Mouse (Mus musculus) neural tube, embryonic 10.5 days (tissue): Measurements from ENCODE around the gene Cryba1.
A peak's percentile ranks its signal among the peaks of the same experiment; 100 is the strongest.
"Not testable (repeated sequence)": the region's sequence is repeated elsewhere in the genome, so short reads cannot be mapped to it uniquely, and the experiment has no call there.

Experiments
- DNase-seq: peaks from one replicate; pipeline ENCODE4 v3.0.0-alpha.2; 2017; ENCODE audit warnings: low spot score; ENCODE audit errors: extremely low spot score

Cryba1 gene

DNA sequence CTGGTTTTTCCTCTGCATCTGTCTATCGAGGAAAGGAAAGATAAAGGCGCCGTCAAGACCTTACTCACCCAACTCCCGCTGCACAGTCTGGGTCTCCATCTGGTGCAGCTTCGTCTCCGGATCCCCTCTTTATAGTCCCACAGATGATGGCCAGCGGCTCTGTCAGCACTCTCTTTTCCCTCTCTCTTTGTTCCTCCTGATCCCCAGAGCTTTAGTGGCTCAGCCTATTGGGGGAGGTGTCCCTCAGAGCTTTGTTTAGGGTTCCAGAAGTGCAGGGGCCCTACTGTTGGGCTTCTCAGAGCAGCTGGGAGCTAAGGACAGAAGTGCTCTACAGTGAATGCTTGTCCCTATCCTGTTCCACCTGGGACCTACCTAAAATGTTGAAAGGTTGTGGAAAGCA, at the start of gene Cryba1:
Cryba1 (minus strand) TSS at position 101 of the 400 bp plus-strand sequence.
- DNase-seq = no peak

DNA sequence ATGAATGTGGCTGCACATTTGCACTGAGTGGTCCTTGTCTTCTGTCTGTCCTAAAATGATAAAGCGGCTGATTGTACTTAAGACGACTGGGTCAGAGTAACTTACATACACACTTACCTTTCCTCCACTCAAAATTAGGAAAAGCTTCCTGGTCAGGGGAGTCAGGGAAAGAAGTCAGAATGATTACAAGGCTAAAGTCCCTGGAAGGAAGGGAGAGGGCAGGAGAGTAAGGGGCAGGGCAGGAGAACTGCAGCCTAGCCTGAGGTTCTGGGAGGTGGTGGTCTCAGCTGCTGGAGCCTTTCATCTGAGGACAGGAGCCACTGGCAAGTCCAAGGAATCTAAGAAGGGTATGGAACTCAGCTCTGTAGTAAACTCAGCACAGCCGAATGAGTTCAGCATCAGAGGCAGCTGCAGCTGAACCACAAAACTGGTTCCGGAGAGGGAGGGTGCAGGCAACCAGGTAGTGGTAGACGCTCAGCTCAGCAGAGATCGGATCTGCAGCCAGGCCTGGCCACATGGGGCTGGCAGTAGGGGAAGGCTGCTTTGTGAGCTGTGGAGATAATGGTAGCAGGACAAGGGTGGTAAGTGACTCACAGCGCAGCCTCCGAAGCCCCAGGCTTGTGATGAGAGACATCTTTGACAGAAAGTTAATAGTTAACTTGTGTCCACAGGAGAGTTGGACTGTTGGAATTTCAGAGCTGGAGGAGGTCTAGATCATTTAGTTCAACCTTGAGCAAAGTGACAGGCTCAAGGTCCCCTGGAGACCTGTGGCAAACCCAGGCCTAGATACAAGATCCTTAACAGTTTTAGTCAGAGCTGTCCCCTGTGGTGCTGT, 47.0 kb upstream of the Cryba1 start:
- no peak for DNase-seq

DNA sequence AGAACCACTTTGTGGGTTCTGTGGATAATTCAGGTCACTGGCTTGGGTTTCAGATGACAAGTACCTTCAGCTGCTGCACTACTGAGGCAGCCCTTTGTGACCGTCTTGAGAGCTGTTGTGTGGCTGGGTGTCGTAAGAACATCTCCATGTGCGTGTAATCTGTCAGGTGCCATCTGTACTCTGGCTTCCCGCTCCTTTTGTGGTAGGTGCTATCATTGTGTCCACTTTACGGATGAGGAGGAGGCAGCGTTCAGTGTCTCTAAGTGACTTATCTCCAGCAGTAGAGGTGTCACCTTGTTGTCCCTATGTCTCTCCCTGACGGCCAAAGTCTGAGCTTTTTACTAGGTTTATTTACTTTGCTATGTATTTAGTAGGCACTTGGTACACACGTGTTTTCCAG, 45.3 kb upstream of the Cryba1 start:
- no peak for DNase-seq

GRCm38 (mm10) chr11:77769496-77769895, 44.4 kb upstream of the Cryba1 start:
- DNase-seq = no peak

DNA sequence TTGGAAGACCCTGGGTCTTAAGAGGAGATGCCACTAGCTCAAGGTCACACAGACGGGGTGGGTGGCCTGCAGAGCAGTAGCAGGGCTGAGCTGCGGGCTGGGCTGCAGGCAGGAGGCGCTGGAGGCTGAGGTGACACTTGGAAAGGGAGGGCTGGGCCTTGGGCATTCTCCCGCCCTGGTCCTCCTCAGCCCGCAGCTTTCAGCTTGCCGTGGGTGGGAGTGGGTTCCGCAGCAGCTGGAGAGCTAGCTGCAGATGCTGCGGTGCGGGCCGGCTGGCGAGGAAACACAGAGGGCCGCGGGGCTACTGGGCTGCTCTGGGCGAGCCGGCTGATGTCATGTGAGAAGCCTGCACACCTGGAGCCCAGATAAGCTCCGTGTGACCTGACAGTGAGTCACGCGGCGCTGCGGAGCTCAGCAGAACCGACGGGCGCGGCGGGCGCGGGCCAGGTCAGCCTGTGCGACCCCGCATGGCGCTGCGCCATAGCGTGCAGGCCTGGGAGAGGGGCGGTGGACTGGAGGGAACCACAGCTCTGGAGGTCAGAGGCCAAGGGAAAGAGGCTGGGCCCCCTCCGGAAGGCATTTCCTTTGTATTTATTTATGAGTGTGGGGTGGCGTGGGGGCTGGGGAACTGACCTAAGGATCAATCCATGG, 41.4 kb upstream of the Cryba1 start:
- DNase-seq = peak; percentile 59

GRCm38 (mm10) chr11:77765459-77765777, 40.3 kb upstream of the Cryba1 start:
- DNase-seq = no peak

- no peak for DNase-seq
These were observed 39.8 kb upstream of the Cryba1 start for GRCm38 (mm10) chr11:77764694-77765458.

GRCm38 (mm10) chr11:77763673-77764340, 38.7 kb upstream of the Cryba1 start:
- peak; percentile 79 for DNase-seq

GRCm38 (mm10) chr11:77762783-77763672, 37.9 kb upstream of the Cryba1 start, which contains the start of gene Myo18a:
TSS of gene Myo18a (plus strand) at chr11:77763246.
- DNase-seq = peak; percentile 93

GRCm38 (mm10) chr11:77760031-77760430, 34.9 kb upstream of the Cryba1 start:
- no peak for DNase-seq

DNA sequence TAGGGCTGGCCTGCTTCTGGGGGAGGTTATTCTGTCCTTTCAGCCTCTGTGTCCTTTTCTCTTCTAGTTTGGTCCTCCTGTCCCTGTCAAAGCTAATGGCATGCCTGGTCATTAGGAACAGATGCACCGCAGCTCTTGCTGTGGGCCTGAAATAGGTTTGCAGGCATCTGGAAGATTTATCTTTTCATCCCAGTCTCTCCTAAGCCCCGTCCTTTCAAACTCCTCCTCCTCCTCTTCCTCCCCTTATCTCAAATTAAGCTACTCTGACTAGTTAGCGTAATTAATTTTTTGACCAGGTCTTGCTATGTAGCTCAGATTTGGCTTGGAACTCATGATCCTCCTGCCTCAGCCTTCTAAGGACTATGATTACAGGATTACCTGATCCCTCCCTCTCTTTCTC, 28.4 kb upstream of the Cryba1 start:
- no peak for DNase-seq

DNA sequence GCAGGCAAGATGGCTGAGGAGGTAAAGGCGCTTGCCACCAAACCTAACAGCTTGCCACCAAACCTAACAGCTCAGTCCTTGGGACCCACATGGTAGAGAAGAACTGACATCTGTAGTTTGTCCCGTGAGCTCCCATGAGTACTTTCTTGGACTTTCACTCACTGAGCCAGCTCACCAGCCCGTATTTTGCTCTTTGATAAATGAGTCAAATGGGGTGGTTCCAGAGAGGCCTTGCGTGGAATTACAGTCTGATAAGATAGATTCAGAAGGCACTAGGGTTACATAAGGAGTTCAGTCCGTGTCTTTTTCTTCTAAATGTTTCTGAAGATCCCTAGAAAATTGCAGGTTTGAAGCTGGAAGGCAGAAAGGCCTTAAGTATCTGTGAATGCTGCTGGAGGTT, 27.4 kb upstream of the Cryba1 start:
- DNase-seq = no peak

DNA sequence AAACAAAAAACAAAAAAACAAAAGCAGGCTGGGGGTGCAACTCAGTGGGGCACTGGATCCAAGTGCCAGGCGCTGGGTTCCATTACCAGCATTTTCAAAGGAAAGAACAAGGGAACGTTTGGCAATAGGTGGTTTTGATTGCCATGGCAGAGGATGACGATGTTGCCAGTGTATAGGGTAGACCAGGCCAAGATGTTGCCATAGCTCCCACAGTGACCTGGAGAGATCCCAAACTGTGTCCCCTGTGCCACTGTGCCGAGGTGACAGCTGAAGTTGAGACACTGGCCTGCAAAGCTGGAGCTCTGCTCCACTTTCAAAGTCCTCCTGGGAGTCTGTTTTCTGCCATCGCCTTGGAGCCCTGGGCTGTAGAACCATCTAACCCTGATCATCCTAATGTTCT, 23.9 kb upstream of the Cryba1 start:
- no peak for DNase-seq

GRCm38 (mm10) chr11:77747103-77747502, 22.0 kb upstream of the Cryba1 start:
- not testable (repeated sequence) for DNase-seq

DNA sequence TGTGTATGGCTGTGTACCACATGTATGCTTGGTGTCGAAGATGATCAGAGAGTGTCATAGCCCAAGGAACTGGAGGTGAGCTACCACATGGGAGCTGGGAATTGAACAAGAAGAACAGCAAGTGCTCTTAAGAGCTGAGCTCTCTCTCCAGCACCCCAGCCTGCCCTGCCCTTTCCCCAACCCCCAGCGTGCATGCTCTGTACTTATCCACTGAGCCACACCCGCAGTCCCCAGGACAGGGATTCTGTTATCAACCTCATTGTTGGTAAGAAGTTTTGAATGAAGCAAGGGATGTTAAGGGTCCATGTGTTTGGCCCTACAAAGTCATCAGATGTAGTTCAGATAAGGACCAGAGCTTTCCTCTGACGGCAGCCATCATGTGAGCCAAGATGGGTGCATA, 21.6 kb upstream of the Cryba1 start:
- DNase-seq = no peak

- no peak for DNase-seq
These were observed 18.9 kb upstream of the Cryba1 start for GRCm38 (mm10) chr11:77743966-77744365.

GRCm38 (mm10) chr11:77738555-77738954, 13.5 kb upstream of the Cryba1 start:
- no peak for DNase-seq

DNA sequence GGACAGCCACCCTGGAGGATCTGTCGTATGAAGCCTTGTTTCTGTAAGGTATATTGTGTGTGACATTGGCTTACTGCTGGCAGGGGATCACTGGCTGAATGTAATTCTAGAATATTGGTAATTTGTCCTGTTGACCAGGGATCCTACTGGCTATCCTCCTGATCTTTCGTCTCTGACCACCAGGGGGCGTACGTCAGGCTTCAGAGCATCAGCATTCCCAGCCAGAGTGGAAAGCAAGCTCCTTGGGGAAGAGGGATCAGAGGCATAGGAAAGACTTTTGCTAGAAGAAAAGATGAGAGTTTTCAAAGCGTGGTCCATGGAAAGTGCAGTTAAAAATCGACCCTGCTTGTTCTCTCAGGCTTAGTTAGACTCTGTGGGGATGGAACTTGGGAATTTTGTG, 12.2 kb upstream of the Cryba1 start:
- DNase-seq = peak; percentile 88

DNA sequence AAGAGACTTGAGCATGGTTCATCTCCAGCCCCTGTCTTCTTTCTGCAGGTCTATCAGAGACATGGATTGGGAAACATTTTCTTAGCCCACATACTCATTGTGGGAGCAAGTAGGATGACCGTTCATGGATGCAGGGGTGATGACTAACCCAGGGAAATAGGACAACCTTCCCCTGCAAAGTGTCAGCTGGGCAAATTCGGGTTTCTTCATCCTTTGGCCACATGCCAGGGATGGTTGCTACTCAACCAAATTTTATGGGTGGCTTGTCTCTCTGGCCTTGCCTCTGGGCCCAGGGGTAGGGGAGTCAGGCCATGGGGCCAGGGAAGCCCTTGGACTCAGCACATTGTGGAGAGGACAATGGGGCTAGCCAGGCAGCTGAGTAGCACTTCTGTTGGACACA, 3.5 kb upstream of the Cryba1 start:
- no peak for DNase-seq

- no peak for DNase-seq
These were observed 317 bp downstream of the Cryba1 start for GRCm38 (mm10) chr11:77724766-77725165.

DNA sequence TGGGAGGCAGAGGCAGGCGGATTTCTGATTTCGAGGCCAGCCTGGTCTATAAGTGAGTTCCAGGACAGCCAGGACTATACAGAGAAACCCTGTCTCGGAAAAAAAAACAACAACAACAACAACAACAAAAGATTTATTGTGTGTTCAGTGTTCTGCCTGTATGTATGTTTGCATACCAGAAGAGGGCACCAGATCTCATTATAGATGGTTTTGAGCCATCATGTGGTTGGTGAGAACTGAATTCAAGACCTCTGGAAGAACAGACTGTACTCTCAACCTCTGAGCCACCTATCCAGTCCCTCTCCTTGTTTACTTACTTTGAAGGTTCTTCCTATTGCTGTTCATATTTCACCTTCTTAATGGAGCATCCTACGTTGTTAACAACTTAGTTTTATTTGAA, 3.7 kb downstream of the Cryba1 start:
- no peak for DNase-seq
